Mouse (Mus musculus) E14TG2a.4 (cell line): ENCODE data around the gene Map2k4.

Source experiments
- H3K27me3 ChIP-seq: 2 replicates; pipeline ENCODE4 v1.6.1; 2014; ENCODE audit warnings: low read length, control low read depth; ENCODE audit not compliant: insufficient read depth
- H3K36me3 ChIP-seq: 2 replicates; pipeline ENCODE4 v1.6.1; 2014; ENCODE audit warnings: low read length, control low read depth; ENCODE audit not compliant: insufficient read depth
- H3K4me1 ChIP-seq: replicated peaks from 2 replicates; pipeline ENCODE4 v1.6.1; 2014; ENCODE audit warnings: low read depth, low read length, control low read depth
- H3K4me3 ChIP-seq: replicated peaks from 2 replicates; pipeline ENCODE4 v1.5.1; 2014; ENCODE audit warnings: mild to moderate bottlenecking, low read length
- H3K9me3 ChIP-seq: 2 replicates; pipeline ENCODE4 v1.6.1; 2014; ENCODE audit warnings: low read length, control low read depth
- CTCF ChIP-seq: conservative IDR thresholded peaks from 2 replicates; pipeline ENCODE4 v1.5.1; 2014; ENCODE audit warnings: low read length
- NANOG ChIP-seq: IDR thresholded peaks from 2 replicates; pipeline ENCODE4 v1.6.1; 2014; ENCODE audit warnings: borderline replicate concordance, low read length, mixed read lengths
- POU5F1 ChIP-seq: IDR thresholded peaks from 2 replicates; pipeline ENCODE4 v1.6.1; 2014; ENCODE audit warnings: low read length, borderline replicate concordance

Gene Map2k4

DNA sequence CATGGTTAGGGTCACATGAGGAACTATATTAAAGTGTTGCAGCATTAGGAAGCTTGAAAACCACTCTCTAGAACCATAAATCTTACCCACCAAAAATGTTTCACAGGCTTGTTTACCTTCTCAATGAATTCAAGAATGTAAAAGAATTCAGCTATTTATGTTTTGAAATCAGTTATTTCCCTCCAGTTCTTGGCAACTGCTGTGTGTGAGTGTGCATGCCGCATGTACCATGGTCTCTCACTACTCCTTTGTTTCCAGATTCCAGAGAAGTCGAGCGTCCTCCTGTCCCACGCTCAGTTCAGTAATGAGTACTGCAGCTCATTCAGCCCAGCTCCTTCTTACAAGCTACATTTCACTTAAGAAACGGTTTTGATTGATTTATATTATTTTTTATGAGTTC lies 47.3 kb downstream of the Map2k4 start:
- H3K36me3 ChIP-seq: peaks cover 11% of the 10 kb centered on the region; the same call in 1 of the 2 replicates
- H3K27me3 ChIP-seq: no peaks in the 10 kb centered on the region
- H3K4me1 ChIP-seq: no peaks in the 10 kb centered on the region
- no peaks in the 10 kb centered on the region for H3K9me3 ChIP-seq
- TF ChIP-seq POU5F1 (no peak), CTCF (no peak), NANOG (no peak)
- H3K4me3 ChIP-seq: no peak overlapping the region

DNA sequence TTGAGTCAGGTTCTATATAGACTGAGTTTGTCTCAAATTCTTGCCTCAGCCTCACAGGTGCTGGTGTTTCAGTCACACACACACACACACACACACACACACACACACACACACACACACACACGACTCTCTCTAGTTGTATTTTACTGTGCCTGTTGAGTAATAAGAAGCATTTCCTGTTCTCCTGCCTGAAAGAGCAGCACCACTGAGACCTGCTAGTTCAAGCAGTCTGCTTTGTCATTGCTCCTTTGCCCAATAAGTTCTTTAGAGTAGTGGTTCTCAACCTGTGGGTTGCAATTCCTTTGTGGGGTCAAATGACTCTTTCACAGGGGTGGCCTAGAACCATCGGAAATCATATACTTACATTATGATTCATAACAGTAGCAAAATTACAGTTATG lies 47.7 kb downstream of the Map2k4 start:
- Histone ChIP-seq H3K27me3 (no peaks in the 10 kb centered on the region), H3K36me3 (peaks cover 11% of the 10 kb centered on the region; the same call in 1 of the 2 replicates), H3K9me3 (no peaks in the 10 kb centered on the region), H3K4me1 (no peaks in the 10 kb centered on the region), H3K4me3 (no peak overlapping the region)
- TF ChIP-seq NANOG: no peak
- no peak for TF ChIP-seq POU5F1
- no peak for TF ChIP-seq CTCF

DNA sequence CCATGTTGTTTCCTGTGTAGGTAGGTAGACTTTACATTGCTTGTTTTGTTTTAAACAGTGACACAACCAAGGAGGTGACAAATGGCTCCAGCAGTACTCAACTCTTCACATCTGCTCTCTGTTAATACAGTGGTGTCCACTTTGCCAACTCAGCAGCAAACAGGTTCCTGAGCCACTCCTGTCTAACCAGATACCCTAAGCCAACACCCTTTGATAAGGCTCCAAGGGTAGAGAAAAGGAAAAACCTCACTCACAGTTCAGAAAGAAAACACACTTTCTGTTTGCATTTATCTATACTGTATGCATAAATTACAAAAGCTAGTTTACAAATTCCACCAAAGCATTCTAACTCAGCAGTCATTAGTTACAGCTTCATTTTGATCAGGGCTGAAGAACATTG lies 48.2 kb downstream of the Map2k4 start:
- TF ChIP-seq POU5F1: no peak
- no peak for TF ChIP-seq CTCF
- no peak for TF ChIP-seq NANOG
- H3K27me3 ChIP-seq: no peaks in the 10 kb centered on the region
- H3K4me3 ChIP-seq: no peak overlapping the region
- no peaks in the 10 kb centered on the region for H3K4me1 ChIP-seq
- peaks cover 11% of the 10 kb centered on the region; the same call in 1 of the 2 replicates for H3K36me3 ChIP-seq
- no peaks in the 10 kb centered on the region for H3K9me3 ChIP-seq

- no peak overlapping the region for H3K4me3 ChIP-seq
- TF ChIP-seq NANOG (no peak), POU5F1 (no peak), CTCF (no peak)
- no peaks in the 10 kb centered on the region for H3K4me1 ChIP-seq
- H3K27me3 ChIP-seq: no peaks in the 10 kb centered on the region
- H3K36me3 ChIP-seq: peaks cover 11% of the 10 kb centered on the region; the same call in 1 of the 2 replicates
- H3K9me3 ChIP-seq: no peaks in the 10 kb centered on the region
Observed at GRCm38 (mm10) chr11:65734656-65735055, 53.4 kb downstream of the Map2k4 start.

GRCm38 (mm10) chr11:65729623-65730217 lies 58.4 kb downstream of the Map2k4 start:
- Histone ChIP-seq H3K4me3 (no peak overlapping the region), H3K27me3 (no peaks in the 10 kb centered on the region), H3K36me3 (peaks cover 21% of the 10 kb centered on the region), H3K9me3 (no peaks in the 10 kb centered on the region), H3K4me1 (no peaks in the 10 kb centered on the region)
- no peak for TF ChIP-seq CTCF
- no peak for TF ChIP-seq POU5F1
- TF ChIP-seq NANOG: no peak

- H3K4me1 ChIP-seq: no peaks in the 10 kb centered on the region
- no peak for TF ChIP-seq NANOG
- no peak for TF ChIP-seq POU5F1
- TF ChIP-seq CTCF: no peak
- no peak overlapping the region for H3K4me3 ChIP-seq
- no peaks in the 10 kb centered on the region for H3K9me3 ChIP-seq
- peaks cover 21% of the 10 kb centered on the region for H3K36me3 ChIP-seq
- no peaks in the 10 kb centered on the region for H3K27me3 ChIP-seq
Observed at GRCm38 (mm10) chr11:65728906-65729305, 59.2 kb downstream of the Map2k4 start.

- Histone ChIP-seq H3K36me3 (peaks cover 15% of the 10 kb centered on the region), H3K4me3 (no peak overlapping the region), H3K4me1 (no peaks in the 10 kb centered on the region), H3K27me3 (no peaks in the 10 kb centered on the region), H3K9me3 (no peaks in the 10 kb centered on the region)
- no peak for TF ChIP-seq NANOG
Observed at GRCm38 (mm10) chr11:65723715-65724114, 64.4 kb downstream of the Map2k4 start.

DNA sequence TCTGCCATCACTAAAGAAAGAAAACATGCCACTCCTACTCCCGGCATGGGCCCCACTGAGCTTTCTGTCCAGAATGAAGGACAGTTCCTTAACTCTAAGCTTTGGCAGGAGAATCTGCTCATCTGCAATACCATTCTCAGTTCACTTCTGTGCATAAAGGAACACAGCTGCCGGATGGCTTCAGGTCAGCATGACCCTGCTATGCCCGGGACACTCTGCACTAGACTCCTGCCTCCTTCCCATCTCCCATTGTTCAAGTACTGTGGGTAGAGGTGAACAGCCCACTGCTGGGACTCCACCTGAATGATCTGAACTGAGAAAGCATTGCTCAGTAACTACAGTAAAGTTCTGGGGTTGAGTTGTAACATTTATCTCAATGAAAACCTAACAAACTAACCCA lies 66.5 kb downstream of the Map2k4 start:
- Histone ChIP-seq H3K4me1 (no peaks in the 10 kb centered on the region), H3K4me3 (no peak overlapping the region), H3K9me3 (no peaks in the 10 kb centered on the region), H3K36me3 (peaks cover 18% of the 10 kb centered on the region), H3K27me3 (no peaks in the 10 kb centered on the region)
- TF ChIP-seq POU5F1 (no peak), CTCF (no peak), NANOG (no peak)

GRCm38 (mm10) chr11:65719960-65720359 lies 68.1 kb downstream of the Map2k4 start:
- H3K36me3 ChIP-seq: peaks cover 7% of the 10 kb centered on the region
- no peaks in the 10 kb centered on the region for H3K27me3 ChIP-seq
- no peak overlapping the region for H3K4me3 ChIP-seq
- no peaks in the 10 kb centered on the region for H3K9me3 ChIP-seq
- no peak for TF ChIP-seq NANOG
- no peak for TF ChIP-seq POU5F1
- TF ChIP-seq CTCF: no peak
- no peaks in the 10 kb centered on the region for H3K4me1 ChIP-seq
